17 mouse cellular contexts compared by ENCODE assay signal in genomic region chr7:139191619-139192018, GRCm38 (mm10). TPM values are rescaled to one million over a fixed set of nuclear protein-coding genes. Genes with fewer than 3 reads are reported as not detected.
DNase-seq lines count a peak whose midpoint lies in the region; ATAC-seq lines count a peak whose summit lies in the region.
"Had no signal": no experiment of that assay in that cellular context is flagged by ENCODE, and none has a peak within 500 bp of the region (broad histone marks: within the 10 kb centered on the region; RNA-seq: fewer than 3 reads in every experiment).

No protein-coding gene starts in this region.

- no peak overlapping the region for H3K9ac ChIP-seq in heart, embryonic 12.5 days
- H3K9ac ChIP-seq in liver, embryonic 11.5 days (ENCODE audit: low read depth, low read length) = no peak overlapping the region
- H3K9ac ChIP-seq in liver, embryonic 12.5 days = no peak overlapping the region
- H3K9ac ChIP-seq: stomach, embryonic 15.5 days had no signal

- 61% methylated on average over 6 of the region's 6 CpGs for WGBS in heart, embryonic 10.5 days
- 60% methylated on average over 6 of the region's 6 CpGs for WGBS in heart, embryonic 12.5 days
- WGBS in liver, embryonic 11.5 days = 59% methylated on average over 6 of the region's 6 CpGs
- WGBS in liver, embryonic 12.5 days (ENCODE audit: insufficient replicate concordance) = 52% methylated on average over 6 of the region's 6 CpGs

- DNase-seq in heart, embryonic 10.5 days (ENCODE audit: low spot score) = peak; percentile 43
- peak; percentile 23 for DNase-seq in liver, embryonic 11.5 days (ENCODE audit: low spot score)
- DNase-seq in A20 (ENCODE audit: low read depth, low spot score) (peak; percentile 11), ES-CJ7 (ENCODE audit: low read depth, low spot score) (peak; percentile 14)
- DNase-seq in right cerebral cortex, postnatal 14 days = no peak
- no peak for DNase-seq in right cerebral cortex, adult 18-20 months
- DNase-seq: cerebellum, adult 9-10 months; heart, postnatal 14 days; kidney, postnatal 25 days; midbrain, embryonic 14.5 days had no signal

- H3K27me3 ChIP-seq in heart, embryonic 10.5 days (ENCODE audit: insufficient read depth, poor library complexity, severe bottlenecking) = peaks cover 44% of the 10 kb centered on the region
- peaks cover 33% of the 10 kb centered on the region for H3K27me3 ChIP-seq in heart, embryonic 12.5 days (replicated peaks)
- H3K27me3 ChIP-seq in liver, embryonic 11.5 days (replicated peaks; ENCODE audit: control insufficient read depth, insufficient read depth, low read length) = peaks cover 29% of the 10 kb centered on the region
- H3K27me3 ChIP-seq in liver, embryonic 12.5 days (replicated peaks) = peaks cover 60% of the 10 kb centered on the region

- no peak overlapping the region for H3K4me2 ChIP-seq in heart, embryonic 12.5 days
- no peak overlapping the region for H3K4me2 ChIP-seq in liver, embryonic 11.5 days
- H3K4me2 ChIP-seq in liver, embryonic 12.5 days = no peak overlapping the region
- H3K4me2 ChIP-seq: stomach, embryonic 15.5 days had no signal

- no peak overlapping the region for H3K4me3 ChIP-seq in heart, embryonic 10.5 days
- H3K4me3 ChIP-seq in heart, embryonic 12.5 days = no peak overlapping the region
- no peak overlapping the region for H3K4me3 ChIP-seq in liver, embryonic 11.5 days (ENCODE audit: low read depth, low read length)
- H3K4me3 ChIP-seq in liver, embryonic 12.5 days = no peak overlapping the region
- H3K4me3 ChIP-seq: embryonic facial prominence, embryonic 10.5 days; stomach, embryonic 15.5 days had no signal

- H3K27ac ChIP-seq in heart, embryonic 10.5 days = no peak overlapping the region
- no peak overlapping the region for H3K27ac ChIP-seq in heart, embryonic 12.5 days (ENCODE audit: poor library complexity, severe bottlenecking)
- no peak overlapping the region for H3K27ac ChIP-seq in liver, embryonic 11.5 days (ENCODE audit: low read depth, low read length)
- no peak overlapping the region for H3K27ac ChIP-seq in liver, embryonic 12.5 days
- H3K27ac ChIP-seq: embryonic facial prominence, embryonic 10.5 days; macrophage; stomach, embryonic 15.5 days had no signal

- H3K36me3 ChIP-seq in heart, embryonic 10.5 days = no peaks in the 10 kb centered on the region
- H3K36me3 ChIP-seq in heart, embryonic 12.5 days = no peaks in the 10 kb centered on the region
- H3K36me3 ChIP-seq in liver, embryonic 11.5 days (ENCODE audit: control insufficient read depth, insufficient read depth, low read length) = no peaks in the 10 kb centered on the region
- no peaks in the 10 kb centered on the region for H3K36me3 ChIP-seq in liver, embryonic 12.5 days
- H3K36me3 ChIP-seq: embryonic facial prominence, embryonic 10.5 days; stomach, embryonic 15.5 days had no signal

- peaks cover 17% of the 10 kb centered on the region for H3K4me1 ChIP-seq in heart, embryonic 10.5 days
- peaks cover 8% of the 10 kb centered on the region for H3K4me1 ChIP-seq in heart, embryonic 12.5 days (replicated peaks)
- no peaks in the 10 kb centered on the region; the same call in 1 of the 2 replicates for H3K4me1 ChIP-seq in liver, embryonic 11.5 days (replicated peaks; ENCODE audit: control insufficient read depth, insufficient read depth, low read length)
- H3K4me1 ChIP-seq in liver, embryonic 12.5 days = peaks cover 17% of the 10 kb centered on the region

- H3K9me3 ChIP-seq in heart, embryonic 10.5 days = 0 out of 2 replicates have a peak, but pooled peaks cover 8% of the 10 kb centered on the region
- H3K9me3 ChIP-seq in heart, embryonic 12.5 days (replicated peaks) = peaks cover 11% of the 10 kb centered on the region
- no peaks in the 10 kb centered on the region for H3K9me3 ChIP-seq in liver, embryonic 11.5 days (ENCODE audit: control insufficient read depth, low read length)
- H3K9me3 ChIP-seq in liver, embryonic 12.5 days (replicated peaks) = no peaks in the 10 kb centered on the region
- H3K9me3 ChIP-seq: stomach, embryonic 15.5 days had no signal

- ATAC-seq in heart, embryonic 12.5 days (ENCODE audit: insufficient number of reproducible peaks, low FRiP score) = no peak
- no peak for ATAC-seq in liver, embryonic 11.5 days (replicated peaks; ENCODE audit: low FRiP score)
- no peak for ATAC-seq in liver, embryonic 12.5 days
- ATAC-seq: hindbrain, embryonic 16.5 days; Patski had no signal

RNA-seq across cellular contexts. Expression of gene Lrrc27, which starts 21.2 kb away (rescaled TPM):
- 4.5 TPM in 2 replicates for polyA plus RNA-seq in heart, embryonic 10.5 days (2016; fragmentation: Nextera tagmentation; extraction: Ambion mirVana)
- 2.7 and 3.4 TPM in 2 replicates for polyA plus RNA-seq in heart, embryonic 12.5 days (2016; fragmentation: Nextera tagmentation; extraction: Ambion mirVana)
- 2.2 and 2.6 TPM in 2 replicates for polyA plus RNA-seq in liver, embryonic 11.5 days (2014; fragmentation: Nextera tagmentation; extraction: Ambion mirVana)
- polyA plus RNA-seq in liver, embryonic 12.5 days (2016; fragmentation: Nextera tagmentation; extraction: Ambion mirVana) = 0.52 and 0.80 TPM in 2 replicates

RNA-seq across cellular contexts. Expression of gene Stk32c, which starts 21.5 kb away (rescaled TPM):
- not detected in 2 replicates for polyA plus RNA-seq in heart, embryonic 10.5 days (2016; fragmentation: Nextera tagmentation; extraction: Ambion mirVana)
- 0.08 TPM in 1 of 2 replicates, not detected in the other for polyA plus RNA-seq in heart, embryonic 12.5 days (2016; fragmentation: Nextera tagmentation; extraction: Ambion mirVana)
- polyA plus RNA-seq in liver, embryonic 11.5 days (2014; fragmentation: Nextera tagmentation; extraction: Ambion mirVana) = 0.19 TPM in 1 of 2 replicates, not detected in the other
- polyA plus RNA-seq in liver, embryonic 12.5 days (2016; fragmentation: Nextera tagmentation; extraction: Ambion mirVana) = not detected in 2 replicates

RNA-seq across cellular contexts. Expression of gene Pwwp2b, which starts 56.7 kb away (rescaled TPM):
- 10.5 and 11.1 TPM in 2 replicates for polyA plus RNA-seq in heart, embryonic 10.5 days (2016; fragmentation: Nextera tagmentation; extraction: Ambion mirVana)
- polyA plus RNA-seq in heart, embryonic 12.5 days (2016; fragmentation: Nextera tagmentation; extraction: Ambion mirVana) = 8.0 and 9.2 TPM in 2 replicates
- 3.3 and 3.5 TPM in 2 replicates for polyA plus RNA-seq in liver, embryonic 11.5 days (2014; fragmentation: Nextera tagmentation; extraction: Ambion mirVana)
- polyA plus RNA-seq in liver, embryonic 12.5 days (2016; fragmentation: Nextera tagmentation; extraction: Ambion mirVana) = 2.3 and 2.7 TPM in 2 replicates

Comparison
In these comparisons a context has a peak if more than half of its experiments do, and no peak if none do; other contexts are left out.
1. DNase-seq: peak in heart, embryonic 10.5 days (single experiment), liver, embryonic 11.5 days (single experiment), A20 (single experiment) and ES-CJ7 (single experiment); none in right cerebral cortex, postnatal 14 days (single experiment) and right cerebral cortex, adult 18-20 months (single experiment).